Mouse (Mus musculus) Patski (cell line): ENCODE results near the gene Gpr179. TPM values are rescaled to one million over a fixed set of nuclear protein-coding genes. Genes with fewer than 3 reads are reported as not detected.
"Not testable (repeated sequence)": the region's sequence is repeated elsewhere in the genome, so short reads cannot be mapped to it uniquely, and the experiment has no call there.

Source experiments
- ATAC-seq: fragments of 100-300 bp; one replicate; pipeline ENCODE4 v1.8.0; 2021
- CTCF ChIA-PET: fragments of 350-600 bp; sonication (Branson Sonifier 250); formaldehyde crosslinking; loops from one replicate; lab custom pipeline; 2022; ENCODE audit warnings: inconsistent platforms; lab: Charles Lee
- POLR2A ChIA-PET: fragments of 350-600 bp; sonication (Branson Sonifier 250); formaldehyde crosslinking; loops from one replicate; lab custom pipeline; 2022; ENCODE audit warnings: antibody characterized with exemption, inconsistent platforms; lab: Charles Lee
- DNase-seq: peaks from one replicate; pipeline ENCODE4 v3.0.0-alpha.2; 2011; ENCODE audit warnings: low read depth, low spot score
- H3K27me3 ChIP-seq: fragments of 371-371 bp; one replicate; pipeline ENCODE4 v1.5.1; 2021
- CTCF ChIP-seq: fragments of 100-300 bp; IDR thresholded peaks from one replicate; pipeline ENCODE4 v1.5.1; 2021
- in situ Hi-C: fragments of 300-500 bp; cut with MboI; formaldehyde crosslinking; loops from 3 replicates; pipeline ENCODE4 v1.11.1; 2018; ENCODE audit warnings: low pct_unique_long_range_greater_than_20kb, mixed read lengths
- polyA plus RNA-seq: library from polyadenylated mRNA; unstranded; gene quantifications from one replicate; pipeline ENCODE4 v1.2.3, GENCODE M21; 2021

Gpr179 gene
- polyA plus RNA-seq, 1 experiment from 2014 or later, result 0.09 TPM

DNA sequence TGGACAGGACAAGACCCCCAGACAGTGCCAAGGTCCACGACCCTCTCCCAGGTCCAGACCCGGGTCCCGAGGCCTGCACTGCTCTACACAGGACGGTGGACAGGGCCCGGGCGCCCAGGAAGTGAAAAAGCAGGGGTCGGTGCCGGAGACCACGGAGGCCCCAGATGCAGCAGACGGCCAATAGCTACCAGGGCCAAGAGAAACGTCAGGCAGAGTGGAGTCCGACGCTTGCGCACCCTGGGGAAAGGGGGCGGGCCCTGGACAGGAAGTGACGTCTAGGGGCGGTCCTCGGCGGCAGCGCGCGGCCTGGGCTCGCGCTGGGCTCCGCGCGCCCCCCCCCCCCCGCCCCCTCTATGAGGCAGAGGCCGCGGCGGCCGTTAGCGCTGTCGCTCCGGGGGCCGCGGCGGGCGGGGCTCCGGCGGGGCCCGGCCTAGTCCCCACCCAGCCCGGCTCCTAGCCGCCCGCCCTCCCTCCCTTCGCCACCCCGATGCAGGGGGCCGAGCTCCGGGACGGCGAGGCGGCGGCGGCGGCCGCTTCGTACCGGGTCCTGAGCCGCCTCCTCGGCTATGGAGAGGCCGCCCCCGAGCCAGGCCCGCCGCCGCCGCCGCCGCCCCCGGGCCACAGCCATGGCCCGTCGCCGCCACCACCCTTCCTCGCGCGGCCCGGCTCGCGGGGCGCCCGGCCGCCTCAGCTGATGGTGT, 10.2 kb upstream of the Gpr179 start, which contains the start of gene Socs7:
Gene Socs7 (plus strand): TSS at position 604 of the 701 bp plus-strand sequence.
- no peaks in the 10 kb centered on the region for H3K27me3 ChIP-seq
- ATAC-seq (peak; percentile 78), DNase-seq (no peak)
- no peak for TF ChIP-seq CTCF
- CTCF ChIA-PET, result interaction anchor here (1.6 kb wide), 1 partner anchor 9 kb away, joined by 4 read pairs; no protein-coding TSS in a partner anchor
- POLR2A ChIA-PET, result no interaction called here
- in situ Hi-C loops, result loop anchor here (5.0 kb wide), 1 partner anchor 35 kb away; no protein-coding TSS in a partner anchor

DNA sequence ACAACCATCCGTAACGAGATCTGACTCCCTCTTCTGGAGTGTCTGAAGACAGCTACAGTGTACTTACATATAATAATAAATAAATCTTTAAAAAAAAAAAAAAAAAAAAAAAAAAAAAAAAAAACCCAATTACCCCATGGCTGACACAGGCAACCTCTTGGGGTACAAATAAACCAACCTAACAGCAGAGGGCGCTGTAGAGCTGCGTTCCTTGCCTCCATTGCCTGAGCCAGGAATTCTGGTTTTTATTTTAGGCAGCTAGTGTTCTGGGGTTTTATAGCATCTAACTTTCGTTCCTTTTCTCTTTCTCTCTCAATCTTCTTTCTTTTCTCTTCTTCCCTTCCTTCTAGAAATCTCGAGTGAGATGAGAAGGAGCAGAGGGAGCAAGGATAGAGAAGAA, 5.8 kb upstream of the Gpr179 start:
- DNase-seq, result peak; percentile 33
- TF ChIP-seq CTCF, result peak; percentile 80
- H3K27me3 ChIP-seq, in situ Hi-C loops, POLR2A ChIA-PET, ATAC-seq: not testable (repeated sequence)
- CTCF ChIA-PET, result interaction anchor here (0.7 to 3.8 kb wide), 8 partner anchors 9 to 50 kb away, joined by 3 to 24 read pairs (median 4); no protein-coding TSS in a partner anchor

DNA sequence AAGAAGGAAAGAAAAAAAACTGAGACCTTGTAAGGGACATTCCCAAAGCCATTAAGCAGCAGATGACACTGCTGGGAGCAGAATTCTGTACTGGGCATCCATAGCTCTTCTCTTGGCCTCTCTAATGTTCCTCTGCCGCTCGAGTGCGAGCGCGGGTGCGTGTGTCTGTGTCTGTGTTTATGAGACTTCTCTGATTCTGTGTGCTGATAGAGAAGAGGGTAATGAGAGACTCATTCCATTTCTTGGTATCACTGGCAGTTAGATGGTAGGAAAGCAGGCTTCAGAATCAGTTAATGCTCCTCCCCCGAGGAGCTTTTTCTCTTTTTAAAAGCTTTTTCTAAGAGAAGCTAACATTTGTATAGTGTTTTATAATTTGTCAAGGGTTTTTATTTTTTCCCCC, 3.4 kb upstream of the Gpr179 start:
- no peak for TF ChIP-seq CTCF
- ATAC-seq, result no peak
- DNase-seq, result no peak
- in situ Hi-C loops, result no loop called here
- CTCF ChIA-PET, result interaction anchor here (1.2 kb wide), 2 partner anchors 15 to 39 kb away, joined by 3 read pairs; no protein-coding TSS in a partner anchor
- H3K27me3 ChIP-seq, result no peaks in the 10 kb centered on the region
- POLR2A ChIA-PET, result no interaction called here

DNA sequence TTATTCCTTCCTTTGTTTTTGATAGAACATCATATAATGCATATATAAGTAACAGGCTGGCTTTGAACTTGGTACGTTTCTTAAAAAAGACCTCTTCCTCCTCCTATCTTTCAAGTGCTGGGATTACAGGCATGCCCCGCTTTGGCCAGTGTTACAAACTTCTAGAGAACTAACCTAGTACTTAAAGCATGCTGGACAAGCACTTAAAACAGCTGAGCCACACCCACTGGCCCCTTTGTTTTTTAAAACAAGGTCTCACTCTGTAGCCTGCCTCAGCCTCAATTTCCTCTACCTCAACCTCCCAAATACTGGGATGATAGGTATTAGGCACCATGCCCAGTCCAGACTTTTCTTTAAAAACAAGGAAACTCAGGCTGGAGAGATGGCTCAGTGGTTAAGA, 2.8 kb upstream of the Gpr179 start:
- no peak for DNase-seq
- H3K27me3 ChIP-seq, result no peaks in the 10 kb centered on the region
- TF ChIP-seq CTCF, result no peak
- ATAC-seq, result no peak
- CTCF ChIA-PET, result interaction anchor here (1.2 kb wide), 1 partner anchor 39 kb away, joined by 3 read pairs; no protein-coding TSS in a partner anchor
- in situ Hi-C loops, result no loop called here
- POLR2A ChIA-PET, result no interaction called here

DNA sequence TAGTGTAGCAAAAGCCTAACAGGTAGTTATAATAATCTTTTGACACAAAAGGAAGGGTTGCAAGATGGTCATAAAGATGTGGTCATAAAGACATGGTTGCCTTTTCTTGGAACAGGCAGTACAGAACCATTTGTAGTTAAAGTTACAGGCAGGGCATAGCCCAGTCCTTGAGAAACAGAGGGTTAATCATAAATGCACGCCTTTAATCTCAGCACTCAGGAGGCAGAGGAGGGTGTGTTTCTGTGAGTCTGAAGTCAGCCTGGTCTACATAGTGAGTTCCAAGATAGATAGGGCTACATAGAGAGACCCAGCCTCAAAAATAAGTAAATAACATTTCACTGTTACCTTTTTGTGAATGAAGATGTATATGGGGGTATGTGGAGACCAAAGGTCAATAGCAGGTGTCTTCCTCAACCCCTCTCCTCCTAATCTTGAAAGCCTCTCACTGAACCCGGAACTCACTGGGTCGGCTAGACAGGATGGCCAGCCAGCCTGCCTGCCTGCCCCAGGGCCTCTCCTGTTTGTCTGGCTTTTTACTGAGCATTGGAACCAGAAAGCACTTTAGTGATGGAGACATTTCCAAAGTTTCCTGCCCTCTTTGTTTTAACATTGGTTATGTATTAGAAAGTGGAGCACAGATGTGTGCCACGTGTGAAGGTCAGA, 1.2 kb upstream of the Gpr179 start:
- DNase-seq, result no peak
- in situ Hi-C loops, result no loop called here
- POLR2A ChIA-PET, result no interaction called here

DNA sequence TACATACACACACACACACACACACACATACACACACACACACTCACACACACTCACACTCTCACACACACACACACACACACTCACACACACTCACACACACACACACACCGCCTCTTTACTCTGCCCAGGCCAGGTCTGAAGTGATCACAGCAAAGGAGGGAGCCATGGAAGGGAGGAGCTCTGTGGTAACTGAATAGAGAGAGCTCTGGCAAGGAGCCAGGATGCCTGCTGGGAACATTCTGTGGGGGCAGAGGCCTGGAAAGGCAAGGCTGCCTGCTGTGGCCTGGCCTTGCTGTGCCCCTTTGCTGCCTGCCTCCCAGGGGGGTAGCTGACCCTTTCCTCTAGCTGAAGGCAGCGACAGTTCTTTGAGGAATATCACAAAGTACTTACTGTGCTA, 1.8 kb downstream of the Gpr179 start:
- CTCF ChIA-PET, result interaction anchor here (1.6 kb wide), 1 partner anchor 10 kb away, joined by 8 read pairs; no protein-coding TSS in a partner anchor
- ATAC-seq (peak; percentile 70), DNase-seq (peak; percentile 93)
- no peaks in the 10 kb centered on the region for H3K27me3 ChIP-seq
- POLR2A ChIA-PET, result no interaction called here
- in situ Hi-C loops, result no loop called here
- TF ChIP-seq CTCF, result no peak

More for the DNA sequence above, 1.2 kb upstream of the Gpr179 start:
- no peak for ATAC-seq
- CTCF ChIA-PET, result no interaction called here
- TF ChIP-seq CTCF, result no peak
- no peaks in the 10 kb centered on the region for H3K27me3 ChIP-seq

DNA sequence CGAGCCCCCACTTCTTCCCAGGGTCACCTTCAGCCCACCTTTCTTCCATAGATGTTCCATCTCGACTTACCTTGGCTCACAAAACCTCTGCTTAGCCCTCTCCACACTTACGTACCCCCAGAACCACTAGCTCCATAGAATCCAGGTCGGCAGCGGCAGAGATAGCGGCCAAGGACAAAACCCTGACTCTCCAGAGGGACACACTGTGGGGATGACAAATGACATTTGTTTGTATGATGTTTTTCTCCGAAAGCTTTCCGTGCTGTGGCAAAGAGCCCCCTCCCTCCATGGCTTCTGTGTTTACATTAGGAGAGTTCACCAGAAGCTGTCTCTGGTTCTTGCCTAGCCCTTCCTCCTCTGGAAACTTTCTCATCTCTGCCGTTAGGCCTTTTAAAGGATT, 4.6 kb downstream of the Gpr179 start:
- TF ChIP-seq CTCF, result no peak
- in situ Hi-C loops, result loop anchor here (25.0 kb wide), 1 partner anchor 260 kb away; no protein-coding TSS in a partner anchor
- no peak for ATAC-seq
- H3K27me3 ChIP-seq, result no peaks in the 10 kb centered on the region
- DNase-seq, result no peak
- ChIA-PET CTCF (interaction anchor here (0.9 to 1.2 kb wide), 2 partner anchors 11 to 19 kb away, joined by 3 to 4 read pairs; no protein-coding TSS in a partner anchor), POLR2A (no interaction called here)

DNA sequence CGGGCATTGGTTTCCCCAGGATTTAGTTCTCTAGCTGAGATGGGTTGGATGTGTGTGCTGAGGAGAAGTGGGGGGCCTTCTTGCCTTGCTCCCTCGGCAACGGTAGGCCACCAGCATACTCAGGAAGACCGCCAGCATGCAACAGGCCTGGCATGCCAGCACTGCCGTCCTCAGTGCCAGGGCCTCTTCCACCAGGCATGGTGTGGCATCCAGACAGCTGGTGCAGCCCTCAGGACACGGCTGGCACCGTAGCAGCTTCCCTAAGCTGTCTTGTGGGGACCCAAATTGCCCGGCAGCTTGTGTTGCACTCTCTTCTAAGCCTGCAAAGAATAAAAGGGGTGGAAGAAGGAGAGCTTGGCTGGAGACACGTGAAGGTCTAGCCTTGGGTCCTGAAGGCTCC, 5.5 kb downstream of the Gpr179 start:
- in situ Hi-C loops, result loop anchor here (25.0 kb wide), 1 partner anchor 259 kb away; no protein-coding TSS in a partner anchor
- POLR2A ChIA-PET, result no interaction called here
- ATAC-seq (no peak), DNase-seq (no peak)
- CTCF ChIA-PET, result no interaction called here
- no peak for TF ChIP-seq CTCF
- no peaks in the 10 kb centered on the region for H3K27me3 ChIP-seq

DNA sequence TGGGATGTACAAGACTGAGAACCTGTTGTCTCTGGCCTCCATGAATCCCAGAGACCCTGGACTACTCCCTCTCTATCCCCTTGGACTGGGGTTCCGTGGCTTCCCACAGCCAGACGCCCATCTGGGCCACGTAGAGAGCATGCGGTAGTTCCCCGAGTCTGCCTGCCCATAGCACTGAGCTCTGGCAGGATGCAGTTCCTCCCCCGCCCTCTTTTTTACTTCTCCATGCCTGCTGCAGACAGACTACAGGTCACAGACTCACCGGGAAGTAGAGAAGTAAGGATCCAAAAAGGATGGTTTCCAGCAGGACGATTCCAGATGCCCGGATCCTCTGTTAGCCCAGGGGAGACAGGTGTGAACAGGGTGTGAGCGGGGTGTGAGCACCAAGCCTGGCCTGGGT, 6.4 kb downstream of the Gpr179 start:
- in situ Hi-C loops, result loop anchor here (25.0 kb wide), 1 partner anchor 258 kb away; no protein-coding TSS in a partner anchor
- ChIA-PET CTCF (no interaction called here), POLR2A (no interaction called here)
- DNase-seq (no peak), ATAC-seq (no peak)
- no peaks in the 10 kb centered on the region for H3K27me3 ChIP-seq
- no peak for TF ChIP-seq CTCF

DNA sequence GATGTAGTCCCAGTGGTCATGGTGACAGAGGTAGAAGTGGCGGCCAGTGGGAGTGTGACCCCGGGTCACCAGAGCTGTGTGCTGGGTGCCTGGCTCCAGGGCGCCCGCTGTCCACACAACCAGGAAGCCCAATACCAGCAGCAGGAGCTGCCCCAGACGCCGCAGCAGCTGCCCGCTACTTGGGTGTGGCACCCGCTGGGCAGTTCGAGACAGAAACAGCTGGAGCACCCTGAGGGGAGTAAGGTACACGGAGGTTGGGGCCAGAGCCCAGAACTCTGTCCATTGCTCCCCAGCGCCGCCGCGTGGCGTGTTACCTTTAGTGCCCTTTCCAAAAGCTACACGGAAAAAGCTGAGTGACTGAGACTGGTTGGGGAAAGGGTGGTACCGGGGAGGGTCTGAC, 8.3 kb downstream of the Gpr179 start:
- DNase-seq, result no peak
- H3K27me3 ChIP-seq, result no peaks in the 10 kb centered on the region
- ChIA-PET POLR2A (interaction anchor here (0.6 kb wide), 1 partner anchor 52 kb away, joined by 3 read pairs; no protein-coding TSS in a partner anchor), CTCF (interaction anchor here (0.8 to 1.0 kb wide), 2 partner anchors 9 to 15 kb away, joined by 4 to 5 read pairs; no protein-coding TSS in a partner anchor)
- in situ Hi-C loops, result loop anchor here (25.0 kb wide), 1 partner anchor 256 kb away; no protein-coding TSS in a partner anchor
- ATAC-seq, result no peak
- no peak for TF ChIP-seq CTCF
